Mouse (Mus musculus) CH12.LX (cell line): ENCODE measurements around the gene Ralgapa1. TPM values are rescaled to one million over a fixed set of nuclear protein-coding genes. Genes with fewer than 3 reads are reported as not detected.
"Not testable (repeated sequence)": the region's sequence is repeated elsewhere in the genome, so short reads cannot be mapped to it uniquely, and the experiment has no call there.

ENCODE experiments used
- DNase-seq: peaks from one replicate; pipeline ENCODE4 v3.0.0-alpha.2; 2013; ENCODE audit errors: extremely low read depth
- H3K27ac ChIP-seq: 2 replicates; pipeline ENCODE4 v1.5.1; 2012; ENCODE audit warnings: low read depth, mild to moderate bottlenecking, control low read depth, moderate library complexity; ENCODE audit not compliant: insufficient read depth
- H3K27me3 ChIP-seq: replicated peaks from 2 replicates; pipeline ENCODE3; 2012; ENCODE audit warnings: inconsistent platforms
- H3K36me3 ChIP-seq, 2 experiments: replicated peaks in 1 of 2; 2 replicates each; pipeline versions ENCODE3 to v1.6.1; 2012; ENCODE audit warnings: inconsistent platforms in 1 of 2, low read length in 1 of 2, mild to moderate bottlenecking in 1 of 2, mixed read lengths in 1 of 2, moderate library complexity in 1 of 2; ENCODE audit not compliant: control insufficient read depth in 1 of 2, insufficient read depth in 1 of 2
- H3K4me1 ChIP-seq, 2 experiments: 2 replicates each; pipeline ENCODE4 v1.6.1; 2012; ENCODE audit warnings: inconsistent platforms in 1 of 2, moderate library complexity in 1 of 2; ENCODE audit not compliant: insufficient read depth in 2 of 2, control insufficient read depth in 1 of 2
- H3K4me2 ChIP-seq: 2 replicates; pipeline ENCODE4 v1.6.1; 2012; ENCODE audit warnings: low read depth, mild to moderate bottlenecking, control low read depth; ENCODE audit not compliant: poor library complexity, insufficient read depth, severe bottlenecking
- H3K4me3 ChIP-seq, 3 experiments: fragments of 150-350 bp in 1 of 3; sonication (generic) in 1 of 3; replicated peaks in 1 of 3; 2 replicates each; pipeline versions ENCODE3 to v1.5.1; 2011 to 2012; ENCODE audit warnings: low read depth in 2 of 3, low read length in 2 of 3, mild to moderate bottlenecking in 2 of 3, moderate library complexity in 2 of 3, control low read depth in 1 of 3, improper control_type of control experiment in 1 of 3, inconsistent platforms in 1 of 3, mixed read lengths in 1 of 3; ENCODE audit not compliant: poor library complexity in 1 of 3
- H3K79me2 ChIP-seq: replicated peaks from 2 replicates; pipeline ENCODE4 v1.6.1; 2012; ENCODE audit warnings: mild to moderate bottlenecking, moderate library complexity; ENCODE audit not compliant: control insufficient read depth, poor library complexity, insufficient read depth, severe bottlenecking; ENCODE audit errors: extremely low read depth
- H3K9ac ChIP-seq: 2 replicates; pipeline ENCODE4 v1.6.1; 2012; ENCODE audit warnings: low read depth, mild to moderate bottlenecking, control low read depth, moderate library complexity; ENCODE audit not compliant: insufficient read depth
- H3K9me3 ChIP-seq: replicated peaks from 2 replicates; pipeline ENCODE3; 2012; ENCODE audit warnings: low read length, inconsistent platforms, mixed read lengths
- E2F4 ChIP-seq: IDR thresholded peaks from 2 replicates; pipeline ENCODE4 v1.6.1; 2011; ENCODE audit warnings: low read depth, low read length, improper control_type of control experiment; ENCODE audit not compliant: insufficient replicate concordance
- ELF1 ChIP-seq: IDR thresholded peaks from 2 replicates; pipeline ENCODE4 v1.6.1; 2014; ENCODE audit warnings: low read depth, mild to moderate bottlenecking, inconsistent platforms, low read length, improper control_type of control experiment
- EP300 ChIP-seq: IDR thresholded peaks from 2 replicates; pipeline ENCODE4 v1.6.1; 2011; ENCODE audit warnings: low read length, improper control_type of control experiment
- GABPA ChIP-seq: IDR thresholded peaks from 2 replicates; pipeline ENCODE4 v1.6.1; 2012; ENCODE audit warnings: low read depth, low read length, improper control_type of control experiment, inconsistent platforms; ENCODE audit not compliant: insufficient replicate concordance
- JUND ChIP-seq: conservative IDR thresholded peaks from 2 replicates; pipeline ENCODE4 v1.6.1; 2011; ENCODE audit warnings: low read depth, low read length, improper control_type of control experiment
- KAT2A ChIP-seq: IDR thresholded peaks from 2 replicates; pipeline ENCODE4 v1.6.1; 2012; ENCODE audit warnings: low read length, improper control_type of control experiment, inconsistent platforms; ENCODE audit not compliant: insufficient replicate concordance
- MAFK ChIP-seq: IDR thresholded peaks from 2 replicates; pipeline ENCODE4 v1.6.1; 2011; ENCODE audit warnings: low read length, improper control_type of control experiment; ENCODE audit not compliant: insufficient replicate concordance
- MAZ ChIP-seq: IDR thresholded peaks from 2 replicates; pipeline ENCODE4 v1.6.1; 2012; ENCODE audit warnings: low read depth, mild to moderate bottlenecking, inconsistent platforms, low read length, improper control_type of control experiment, moderate library complexity
- NRF1 ChIP-seq: IDR thresholded peaks from 2 replicates; pipeline ENCODE4 v1.6.1; 2014; ENCODE audit warnings: low read depth, mild to moderate bottlenecking, inconsistent platforms, low read length, improper control_type of control experiment, moderate library complexity
- PAX5 ChIP-seq: IDR thresholded peaks from 2 replicates; pipeline ENCODE4 v1.6.1; 2012; ENCODE audit warnings: low read length, inconsistent platforms, mixed read lengths
- POLR2AphosphoS2 ChIP-seq: IDR thresholded peaks from 2 replicates; pipeline ENCODE4 v1.6.1; 2011; ENCODE audit warnings: low read depth, low read length, improper control_type of control experiment
- RAD21 ChIP-seq: IDR thresholded peaks from 2 replicates; pipeline ENCODE4 v1.6.1; 2011; ENCODE audit warnings: low read depth, mild to moderate bottlenecking, low read length, improper control_type of control experiment, moderate library complexity
- RCOR1 ChIP-seq: conservative IDR thresholded peaks from 2 replicates; pipeline ENCODE4 v1.6.1; 2012; ENCODE audit warnings: low read depth, mild to moderate bottlenecking, inconsistent platforms, low read length, improper control_type of control experiment
- SMC3 ChIP-seq: IDR thresholded peaks from 2 replicates; pipeline ENCODE4 v1.6.1; 2011; ENCODE audit warnings: low read depth, low read length, improper control_type of control experiment
- TCF12 ChIP-seq: IDR thresholded peaks from 2 replicates; pipeline ENCODE4 v1.6.1; 2014; ENCODE audit warnings: low read depth, mild to moderate bottlenecking, inconsistent platforms, low read length, improper control_type of control experiment
- UBTF ChIP-seq: IDR thresholded peaks from 2 replicates; pipeline ENCODE4 v1.6.1; 2012; ENCODE audit warnings: low read depth, mild to moderate bottlenecking, inconsistent platforms, low read length, improper control_type of control experiment, moderate library complexity
- USF2 ChIP-seq: conservative IDR thresholded peaks from 2 replicates; pipeline ENCODE4 v1.6.1; 2011; ENCODE audit warnings: low read depth, low read length, improper control_type of control experiment
- ZC3H11A ChIP-seq: IDR thresholded peaks from 2 replicates; pipeline ENCODE4 v1.6.1; 2012; ENCODE audit warnings: low read depth, mild to moderate bottlenecking, inconsistent platforms, low read length, improper control_type of control experiment
- ZNF384 ChIP-seq: IDR thresholded peaks from 2 replicates; pipeline ENCODE4 v1.6.1; 2012; ENCODE audit warnings: low read depth, low read length, improper control_type of control experiment, inconsistent platforms
- dilution Hi-C: fragments of 300-500 bp; cut with MboI; formaldehyde crosslinking; loops from 2 replicates; pipeline ENCODE4 v1.14.3; 2020; ENCODE audit warnings: low sequenced_read_pairs; ENCODE audit not compliant: extremely low pct_unique_long_range_greater_than_20kb, extremely low pct_ligation_motif_present
- in situ Hi-C: fragments of 300-500 bp; cut with MboI; formaldehyde crosslinking; loops from 3 replicates; pipeline ENCODE4 v1.14.3; 2019; ENCODE audit warnings: low sequenced_read_pairs, low pct_ligation_motif_present, low pct_unique_long_range_greater_than_20kb, mixed read lengths
- polyA plus RNA-seq: library from polyadenylated mRNA; unstranded; fragments of >175 nt; gene quantifications from 2 replicates; pipeline ENCODE4 v1.2.1, GENCODE M21; 2012; ENCODE audit warnings: low read depth; ENCODE audit not compliant: insufficient read length
- total RNA-seq, 2 experiments: library from RNA; depleted of rRNA; stranded (reverse); fragments of 300-350 nt in 1 of 2; fragments of >200 nt in 1 of 2; gene quantifications; 2 replicates each; pipeline ENCODE4 v1.2.3; 2012 to 2014

Gene Ralgapa1
- total and polyA plus RNA-seq, 3 experiments: 10.3 to 24.4 (median 19.2) TPM

- Histone ChIP-seq H3K27me3 (no peaks in the 10 kb centered on the region), H3K79me2 (0 out of 2 replicates have a peak, but pooled peaks cover 3% of the 10 kb centered on the region), H3K4me1 (peaks cover 5 to 10% of the 10 kb centered on the region in 2 experiments; a peak in 3 of 4 replicates), H3K4me3 (no peak overlapping the region), H3K36me3 (no peaks in the 10 kb centered on the region), H3K27ac (no peak overlapping the region), H3K4me2 (no peak overlapping the region), H3K9ac (no peak overlapping the region), H3K9me3 (no peaks in the 10 kb centered on the region)
- DNase-seq: no peak
- dilution Hi-C loops: no loop called here
- in situ Hi-C loops: no loop called here
- TF ChIP-seq EP300: no peak
- no peak for TF ChIP-seq SMC3
- TF ChIP-seq PAX5: no peak
- TF ChIP-seq JUND: no peak
- no peak for TF ChIP-seq ZNF384
- TF ChIP-seq E2F4: no peak
- no peak for TF ChIP-seq POLR2AphosphoS2
- no peak for TF ChIP-seq ZC3H11A
- TF ChIP-seq UBTF: no peak
- TF ChIP-seq USF2: no peak
- TF ChIP-seq NRF1: no peak
- no peak for TF ChIP-seq RCOR1
- no peak for TF ChIP-seq MAFK
- TF ChIP-seq RAD21: no peak
- no peak for TF ChIP-seq TCF12
- TF ChIP-seq ELF1: no peak
- no peak for TF ChIP-seq KAT2A
- TF ChIP-seq GABPA: no peak
- TF ChIP-seq MAZ: no peak
Measured at GRCm38 (mm10) chr12:55557866-55558265, 263.1 kb downstream of the Ralgapa1 start.

DNA sequence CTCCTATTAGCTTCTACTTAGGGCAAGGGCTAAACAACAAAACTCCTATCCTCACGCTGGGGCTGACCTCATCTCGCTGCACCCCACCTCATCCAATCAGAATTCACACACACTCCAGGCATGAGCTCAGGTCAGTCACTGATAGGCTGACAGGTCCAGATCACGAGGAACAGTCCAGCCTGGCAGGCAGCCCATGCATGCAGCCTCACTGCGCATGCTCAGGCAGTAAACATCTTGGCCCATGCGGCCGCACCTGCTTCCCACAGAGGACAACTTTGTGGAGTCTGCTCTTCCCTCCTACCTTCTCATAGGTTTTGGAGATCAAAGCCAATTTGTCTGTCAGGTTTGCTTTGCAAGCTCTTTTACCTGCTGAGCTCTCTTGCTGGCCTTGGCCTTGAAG is 266.1 kb downstream of the Ralgapa1 start:
- dilution Hi-C loops, H3K4me1 ChIP-seq, H3K36me3 ChIP-seq, H3K27ac ChIP-seq, DNase-seq, H3K4me3 ChIP-seq, H3K27me3 ChIP-seq, H3K4me2 ChIP-seq, in situ Hi-C loops, H3K9ac ChIP-seq, H3K9me3 ChIP-seq, H3K79me2 ChIP-seq: not testable (repeated sequence)
- peak; percentile 21; the same call in 1 of the 2 replicates for TF ChIP-seq NRF1

Other genes starting within 250 kb of the Ralgapa1 start
- gene Insm2, start 221.7 kb downstream of the Ralgapa1 start, total RNA-seq (2012; rRNA removed): not detected in 2 replicates
- gene Insm2, start 221.7 kb downstream of the Ralgapa1 start, total RNA-seq (2014; rRNA removed): not detected in 2 replicates
- not detected in 2 replicates for gene Insm2, start 221.7 kb downstream of the Ralgapa1 start, polyA plus RNA-seq
- 16.3 and 17.8 TPM in 2 replicates for gene Brms1l, start 15.2 kb upstream of the Ralgapa1 start, total RNA-seq (2012; rRNA removed)
- gene Brms1l, start 15.2 kb upstream of the Ralgapa1 start, total RNA-seq (2014; rRNA removed): 18.9 and 19.7 TPM in 2 replicates
- 32.6 and 48.0 TPM in 2 replicates for gene Brms1l, start 15.2 kb upstream of the Ralgapa1 start, polyA plus RNA-seq